Mouse (Mus musculus) brain, embryonic 14.5 days (tissue): Measurements from ENCODE around the gene Capn11. TPM values are rescaled to one million over a fixed set of nuclear protein-coding genes. Genes with fewer than 3 reads are reported as not detected.

Source experiments
- DNase-seq: peaks from one replicate; pipeline ENCODE4 v3.0.0-alpha.2; 2011; ENCODE audit warnings: low read depth
- CTCF ChIP-seq: fragments of 200-500 bp; IDR thresholded peaks from 2 replicates; pipeline ENCODE4 v1.5.1; 2012; ENCODE audit warnings: inconsistent platforms, mild to moderate bottlenecking, moderate library complexity, borderline replicate concordance; ENCODE audit not compliant: insufficient read depth, insufficient read length; ENCODE audit errors: extremely low read depth
- POLR2A ChIP-seq: fragments of 200-500 bp; IDR thresholded peaks from 2 replicates; pipeline ENCODE4 v1.6.1; 2012; ENCODE audit warnings: mild to moderate bottlenecking, inconsistent platforms, borderline replicate concordance; ENCODE audit not compliant: poor library complexity, insufficient read depth, insufficient read length, severe bottlenecking; ENCODE audit errors: extremely low read depth
- polyA plus RNA-seq: library from polyadenylated mRNA; depleted of rRNA; stranded (reverse); fragments of >200 nt; gene quantifications from 2 replicates; pipeline ENCODE4 v1.2.3, GENCODE M21; 2012

Capn11 gene
- polyA plus RNA-seq, 1 experiment, result 0.62 TPM

DNA sequence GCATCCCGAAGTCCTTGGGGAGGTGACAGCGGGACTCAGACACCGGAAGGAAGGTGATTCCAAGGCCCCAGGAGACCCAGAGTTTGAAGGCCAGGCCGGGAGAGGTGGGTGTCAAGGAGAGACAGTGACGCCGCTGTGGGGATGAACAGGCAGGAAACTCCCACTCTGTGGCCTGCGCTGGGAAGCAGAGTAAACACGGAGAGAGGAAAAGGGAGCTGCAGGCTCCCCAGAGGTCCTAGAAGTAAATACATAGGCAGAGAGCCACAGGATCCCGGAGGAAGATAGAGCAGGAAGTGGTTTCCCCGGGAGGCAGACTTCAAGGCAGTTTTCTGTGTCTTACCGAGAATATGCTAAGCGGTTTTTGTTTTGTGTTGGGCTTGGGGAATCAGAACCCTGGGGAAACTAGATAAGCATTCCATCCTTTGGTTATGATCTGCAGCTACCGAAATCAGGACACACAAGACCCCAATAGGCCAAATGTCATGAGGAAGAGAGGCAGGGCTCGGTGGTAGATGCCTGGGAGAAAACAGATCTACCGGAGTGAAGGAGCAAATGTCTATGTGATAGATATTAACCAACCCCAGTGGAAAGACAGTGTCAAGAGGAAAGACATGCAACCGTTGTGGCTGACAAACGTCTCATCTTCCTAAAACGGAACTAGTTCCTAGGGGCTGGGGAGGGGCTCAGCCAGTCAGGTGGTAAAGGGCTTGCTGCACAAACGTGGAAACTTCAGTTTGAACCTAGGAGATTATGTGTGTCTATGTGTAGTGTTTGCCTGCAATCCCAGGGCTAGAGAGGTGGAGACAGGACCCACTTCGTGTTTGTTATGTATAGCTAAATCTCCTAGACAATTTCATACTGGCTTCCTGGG is 39.5 kb downstream of the Capn11 start:
- TF ChIP-seq CTCF (no peak), POLR2A (no peak)
- DNase-seq, result no peak

DNA sequence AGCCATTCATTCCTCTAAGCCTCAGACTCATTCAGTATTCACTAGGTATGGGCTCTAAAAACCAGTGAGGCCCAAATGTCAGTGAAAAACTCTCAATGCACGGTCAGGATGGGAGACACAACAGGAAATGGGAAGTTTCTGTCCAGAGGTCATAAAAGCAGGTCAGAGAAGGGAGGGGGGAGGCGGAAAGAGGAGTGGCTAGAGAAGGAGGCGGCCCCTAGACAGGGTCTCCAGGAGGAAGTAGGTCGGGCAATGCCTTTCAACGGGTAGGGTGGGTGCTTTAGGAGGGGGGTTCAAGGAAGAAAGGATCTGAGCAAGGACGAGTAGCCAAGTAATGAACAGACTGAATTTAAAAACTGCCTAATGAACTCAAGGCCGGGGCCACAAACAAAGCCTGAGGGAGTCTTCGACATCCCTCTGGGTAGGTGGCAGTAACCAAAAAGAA is 40.2 kb downstream of the Capn11 start:
- TF ChIP-seq POLR2A, result no peak
- TF ChIP-seq CTCF, result no peak
- DNase-seq, result peak; percentile 19

GRCm38 (mm10) chr17:45617655-45618054 is 41.5 kb downstream of the Capn11 start:
- DNase-seq, result no peak
- no peak for TF ChIP-seq POLR2A
- no peak for TF ChIP-seq CTCF

GRCm38 (mm10) chr17:45616679-45617078 is 42.4 kb downstream of the Capn11 start:
- no peak for TF ChIP-seq POLR2A
- TF ChIP-seq CTCF, result no peak
- no peak for DNase-seq

DNA sequence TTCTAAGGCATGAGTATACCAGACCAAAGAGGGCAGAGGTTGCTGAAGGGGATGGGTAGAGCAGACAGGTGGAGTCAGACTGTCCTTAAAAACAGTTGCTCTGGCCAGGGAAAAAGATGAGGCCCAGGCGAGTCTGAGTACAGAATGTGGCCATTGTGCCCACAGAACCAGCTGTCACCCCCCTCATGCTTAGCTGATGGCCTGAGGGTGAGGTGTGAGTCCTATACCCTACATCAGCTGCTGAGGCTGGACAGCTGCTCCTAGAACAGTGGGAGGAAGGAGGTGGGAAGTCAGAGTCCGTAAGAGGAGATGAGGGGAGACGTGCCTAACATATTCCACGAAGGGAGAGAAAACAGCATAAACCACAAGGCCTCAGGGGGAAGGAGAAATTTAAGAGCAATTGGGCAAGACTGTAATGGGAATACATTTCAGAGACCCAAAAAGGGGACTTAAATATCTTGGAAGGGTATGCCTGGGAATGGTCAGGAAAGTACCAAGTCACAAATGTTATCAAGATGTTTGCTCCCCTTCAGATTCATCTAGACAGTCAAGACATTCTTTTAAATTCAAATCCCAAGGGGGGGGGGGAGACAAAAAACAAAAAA is 43.0 kb downstream of the Capn11 start:
- TF ChIP-seq POLR2A, result no peak
- TF ChIP-seq CTCF, result no peak

DNA sequence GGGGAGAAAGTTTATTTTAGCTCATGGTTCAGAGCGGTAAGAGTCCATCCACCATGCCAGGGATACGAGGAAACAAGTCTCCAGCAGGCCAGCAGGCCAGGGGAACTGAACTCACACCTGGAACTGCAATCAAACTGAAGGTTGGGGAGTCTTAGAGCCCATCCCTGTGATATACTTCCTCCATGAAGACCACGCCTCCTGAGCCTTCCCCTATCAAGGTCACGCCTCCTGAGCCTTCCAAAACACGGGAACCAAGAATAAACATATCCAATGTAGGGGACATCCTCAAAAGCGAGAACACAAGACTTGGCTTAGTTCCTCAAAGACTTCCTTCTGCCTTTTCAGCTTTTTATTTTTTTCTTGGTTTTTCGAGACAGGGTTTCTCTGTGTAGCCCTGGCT is 46.2 kb downstream of the Capn11 start:
- DNase-seq, result no peak

More for the DNA sequence above, 43.0 kb downstream of the Capn11 start:
- DNase-seq, result no peak

DNA sequence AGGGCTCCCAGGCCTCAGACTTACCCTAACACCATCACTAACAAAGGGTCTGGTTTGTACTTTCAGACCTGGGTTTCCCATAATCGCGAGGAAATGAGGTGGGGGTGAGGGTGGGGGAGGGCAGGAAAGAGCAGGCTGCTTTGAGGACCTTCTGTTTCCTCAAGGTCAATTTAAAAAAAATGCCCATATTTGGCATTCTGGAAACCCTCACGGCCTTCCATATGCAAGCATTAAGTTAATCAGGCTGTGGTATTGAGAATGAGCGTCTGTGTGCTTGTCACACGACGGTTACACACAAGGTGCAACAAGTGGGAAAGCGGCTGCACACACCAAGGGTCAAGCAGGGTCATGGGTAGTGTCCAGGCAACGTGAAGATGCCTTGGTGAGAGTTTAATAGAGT is 47.1 kb downstream of the Capn11 start:
- no peak for DNase-seq
- no peak for TF ChIP-seq CTCF
- TF ChIP-seq POLR2A, result no peak

More for the DNA sequence above, 46.2 kb downstream of the Capn11 start:
- TF ChIP-seq POLR2A (no peak), CTCF (no peak)

GRCm38 (mm10) chr17:45610144-45610866 is 48.8 kb downstream of the Capn11 start:
- no peak for DNase-seq
- no peak for TF ChIP-seq CTCF
- no peak for TF ChIP-seq POLR2A

GRCm38 (mm10) chr17:45608396-45608795 is 50.7 kb downstream of the Capn11 start:
- no peak for TF ChIP-seq CTCF
- TF ChIP-seq POLR2A, result no peak
- DNase-seq, result no peak

GRCm38 (mm10) chr17:45606992-45607879 is 51.9 kb downstream of the Capn11 start:
- DNase-seq, result no peak
- TF ChIP-seq POLR2A (no peak), CTCF (no peak)

DNA sequence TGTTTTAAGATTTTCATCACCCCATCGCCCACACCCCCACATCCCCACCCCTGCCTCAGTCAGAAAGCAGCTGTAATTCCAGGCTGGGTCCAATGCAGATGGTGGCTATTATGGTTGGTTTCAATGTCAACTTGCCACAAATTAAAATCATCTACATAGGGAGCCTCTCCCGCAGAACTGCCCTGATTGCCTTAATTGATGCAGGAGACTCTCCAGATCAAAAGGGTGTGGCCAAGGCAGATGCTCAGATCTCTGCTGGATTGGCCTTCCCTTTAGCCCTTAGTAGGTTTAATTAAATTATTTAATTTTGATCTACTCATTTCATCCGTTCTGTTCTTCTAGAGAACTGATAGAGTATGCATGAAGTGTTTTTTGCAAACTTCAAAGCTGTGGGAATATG is 56.1 kb downstream of the Capn11 start:
- no peak for DNase-seq
- TF ChIP-seq POLR2A, result no peak
- no peak for TF ChIP-seq CTCF

DNA sequence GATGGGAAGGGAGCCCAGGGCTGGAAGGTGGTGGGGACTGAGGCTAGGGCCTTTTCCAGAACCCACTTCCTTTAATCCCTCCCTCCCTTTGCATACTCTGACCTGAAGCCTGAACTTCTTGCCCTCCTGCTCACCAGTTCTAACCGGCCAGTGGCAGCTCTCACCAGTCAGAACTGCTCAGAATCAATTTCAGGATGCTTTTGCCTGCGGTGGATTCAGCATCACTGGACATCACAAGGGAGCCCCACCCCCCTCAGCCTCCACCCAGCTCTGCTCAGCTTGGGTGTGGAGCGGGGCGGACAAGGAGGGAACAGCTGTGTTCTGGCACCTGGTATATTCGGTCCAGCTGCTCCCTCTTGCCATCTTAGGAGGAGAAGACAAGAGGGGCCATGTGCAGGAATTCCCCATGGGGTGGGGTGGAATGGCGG is 57.2 kb downstream of the Capn11 start, which contains the start of gene Mymx:
Mymx (minus strand) TSS at position 226 of the 428 bp plus-strand sequence.
- no peak for DNase-seq
- TF ChIP-seq CTCF (no peak), POLR2A (no peak)
